Mouse (Mus musculus) urinary bladder, postnatal 25 days (tissue): Measurements from ENCODE around the gene Erbb3.
"Not testable (repeated sequence)": the region's sequence is repeated elsewhere in the genome, so short reads cannot be mapped to it uniquely, and the experiment has no call there.

Experiments used
- DNase-seq: peaks from one replicate; pipeline ENCODE4 v3.0.0; 2022; ENCODE audit warnings: low spot score

Gene Erbb3

DNA sequence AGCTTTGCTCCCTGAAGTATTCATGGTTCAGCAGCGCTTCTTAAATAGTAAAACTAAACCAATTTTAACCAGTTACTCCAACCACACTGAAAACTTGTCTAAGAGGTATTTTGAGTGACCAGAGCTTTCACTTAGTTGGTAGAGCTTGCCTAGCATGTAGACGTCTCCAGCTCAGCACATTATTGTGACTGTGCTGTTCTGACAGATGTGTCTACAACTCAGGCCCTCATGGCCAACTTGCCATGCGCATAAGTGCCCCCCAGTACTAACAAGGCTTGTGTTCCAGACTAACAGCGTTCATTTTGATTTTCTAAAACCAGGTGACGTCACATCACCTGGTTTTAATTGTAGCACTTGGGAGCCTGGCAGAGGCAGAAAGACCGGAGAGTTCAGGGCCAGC, 32.5 kb downstream of the Erbb3 start:
- no peak for DNase-seq

DNA sequence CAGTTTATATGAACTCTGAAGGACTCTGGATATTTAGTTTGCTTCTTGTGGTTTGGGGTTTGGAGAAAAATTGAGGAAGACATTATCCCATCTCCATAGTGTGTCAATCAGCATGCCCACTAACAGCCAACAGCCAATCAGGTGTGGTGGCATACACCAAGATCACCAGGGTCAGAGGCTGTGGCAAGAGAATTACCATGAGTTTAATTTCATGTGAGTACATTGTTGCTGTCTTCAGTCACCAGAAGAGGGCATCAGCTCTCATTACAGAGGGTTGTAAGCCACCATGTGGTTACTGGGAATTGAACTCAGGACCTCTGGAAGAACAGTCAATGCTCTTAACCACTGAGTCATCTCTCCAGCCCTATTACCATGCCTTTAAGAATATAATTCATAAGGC, 33.2 kb downstream of the Erbb3 start:
- DNase-seq: no peak

DNA sequence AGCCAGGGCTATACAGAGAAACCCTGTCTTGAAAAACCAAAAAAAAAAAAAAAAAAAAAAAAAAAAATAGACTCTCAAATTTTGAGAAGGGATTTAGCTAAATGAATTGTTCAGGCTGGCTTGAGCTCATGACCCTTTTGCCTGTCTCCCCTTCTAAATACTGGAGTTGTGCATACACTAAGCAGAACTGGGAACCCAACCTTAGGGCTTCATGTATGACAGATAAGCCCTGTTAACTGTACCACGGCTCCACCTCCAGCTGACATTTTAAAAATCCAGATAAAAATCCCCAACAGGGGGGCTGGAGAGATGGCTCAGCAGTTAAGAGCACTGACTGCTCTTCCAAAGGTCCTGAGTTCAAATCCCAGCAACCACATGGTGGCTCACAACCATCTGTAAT, 33.9 kb downstream of the Erbb3 start:
- DNase-seq: not testable (repeated sequence)

DNA sequence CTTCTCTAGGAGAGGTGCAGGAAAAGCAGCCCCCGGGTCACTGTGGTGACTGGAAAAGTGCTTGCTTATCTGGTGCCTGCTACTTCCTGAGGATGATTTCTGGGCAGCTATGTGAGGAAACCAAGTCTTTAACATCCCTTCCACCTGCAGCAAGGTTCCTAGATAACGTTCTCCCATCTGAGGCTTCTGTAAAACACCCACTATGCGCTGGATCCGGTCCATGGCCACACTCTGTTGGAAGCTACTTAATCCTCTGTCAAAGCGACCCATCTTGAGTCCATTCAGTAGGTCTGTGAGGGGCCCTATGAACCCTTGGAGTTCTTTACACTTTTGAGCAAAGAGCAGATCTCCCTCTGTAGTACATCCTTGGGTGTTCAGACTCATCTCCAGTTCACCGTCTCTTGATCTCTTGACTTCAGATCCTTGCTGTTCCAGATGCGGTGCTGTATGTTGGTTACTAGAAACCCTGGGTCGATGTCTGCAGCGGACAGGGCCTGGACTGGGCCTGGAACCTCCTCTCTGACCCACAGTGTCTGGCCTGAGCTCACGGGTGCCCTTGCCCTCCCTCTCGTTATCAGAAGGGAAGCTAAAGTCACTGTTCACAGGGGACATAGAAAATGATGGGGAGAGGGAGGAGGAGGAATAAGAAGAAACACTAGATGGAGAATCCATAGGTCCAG, 39.2 kb downstream of the Erbb3 start:
- not testable (repeated sequence) for DNase-seq

DNA sequence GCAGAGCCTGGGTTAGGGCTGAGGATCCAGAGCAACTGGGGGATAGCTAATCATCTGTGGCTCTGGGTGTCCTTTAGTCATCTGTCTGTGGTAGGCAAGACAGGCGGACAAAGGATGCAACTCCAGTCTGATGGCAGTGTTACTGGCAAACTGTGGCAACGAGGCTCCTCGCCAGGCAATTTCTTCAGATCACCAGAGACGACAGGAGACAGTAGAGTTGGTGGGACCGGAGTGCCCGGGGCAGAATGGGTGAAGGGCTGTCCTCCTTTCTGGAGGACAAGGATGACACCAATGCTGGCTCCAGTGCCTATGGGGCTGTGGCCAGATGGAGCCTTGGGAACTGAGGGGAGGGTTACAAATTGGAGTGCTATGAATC, 39.8 kb downstream of the Erbb3 start:
- DNase-seq: not testable (repeated sequence)

DNA sequence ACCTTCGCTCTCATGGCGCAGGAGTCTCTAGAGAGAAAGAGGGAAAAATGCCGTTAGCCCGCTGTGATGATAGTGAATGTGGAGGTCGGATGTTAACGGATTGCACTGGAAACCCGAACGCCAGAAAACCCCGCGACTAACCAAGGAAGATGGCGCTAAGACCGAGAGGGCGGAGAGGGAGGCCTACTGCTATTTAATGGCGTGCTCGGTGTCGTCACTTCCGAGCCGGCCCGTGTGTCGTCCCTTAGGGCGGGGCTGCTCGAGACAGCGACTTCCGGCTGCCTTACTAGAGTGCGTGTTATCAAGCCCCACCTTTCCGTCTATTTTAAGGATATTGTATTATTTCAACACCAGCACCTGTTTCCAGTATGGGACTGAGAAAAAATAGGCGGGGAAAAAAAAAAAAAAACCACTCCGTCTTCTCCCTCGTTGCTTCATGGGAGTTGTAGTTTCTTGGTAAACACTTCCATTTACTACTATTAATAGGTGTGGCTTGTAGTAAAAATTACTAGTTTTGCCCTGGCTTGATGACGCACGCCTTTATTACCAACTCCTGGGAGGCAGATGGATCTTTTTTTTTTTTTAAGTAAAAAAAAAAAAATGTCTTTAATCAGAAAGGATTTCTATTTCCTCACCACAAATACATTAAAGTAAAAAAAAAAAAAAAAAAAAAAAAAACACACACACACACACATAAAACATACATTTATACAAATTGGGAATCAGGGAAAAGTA, 40.3 kb downstream of the Erbb3 start, which contains the start of gene Rpl41:
Gene Rpl41 (minus strand): TSS at position 359 of the 735 bp plus-strand sequence.
- peak; percentile 83 for DNase-seq

DNA sequence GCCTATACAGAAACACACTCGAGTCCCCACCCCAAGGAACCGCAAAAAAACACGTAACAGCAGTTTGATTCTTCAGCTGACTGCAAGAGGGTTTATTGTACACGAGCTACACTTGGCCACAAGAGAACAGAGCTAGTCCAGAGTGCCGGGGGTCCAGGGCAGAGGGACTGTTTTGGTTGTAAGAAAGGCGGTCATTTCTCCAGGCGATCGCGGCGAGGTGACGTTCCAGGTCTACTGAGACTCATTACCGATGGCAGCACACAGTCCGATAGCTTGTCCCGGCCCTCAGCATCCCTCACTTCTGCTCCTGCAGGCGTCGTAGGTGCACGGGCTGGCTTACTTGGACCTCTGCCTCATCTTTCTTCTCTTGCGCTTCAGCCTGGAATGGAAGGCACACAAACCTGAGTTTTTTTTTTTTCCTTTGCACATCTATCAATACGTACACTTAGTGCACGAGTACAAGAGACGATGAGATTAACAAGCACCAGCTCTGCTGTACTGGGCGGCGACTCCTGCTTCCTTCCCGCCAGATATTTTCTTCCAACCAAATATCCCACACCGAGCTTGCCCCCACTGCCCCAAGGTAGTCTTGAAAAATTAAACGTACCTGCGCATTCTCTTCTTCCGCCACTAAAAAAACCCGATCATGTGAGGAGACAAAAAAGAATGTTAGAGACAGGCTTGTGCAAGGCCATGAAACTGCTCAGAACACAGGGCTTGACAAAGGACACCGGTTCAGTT, 41.2 kb downstream of the Erbb3 start:
- DNase-seq: not testable (repeated sequence)

DNA sequence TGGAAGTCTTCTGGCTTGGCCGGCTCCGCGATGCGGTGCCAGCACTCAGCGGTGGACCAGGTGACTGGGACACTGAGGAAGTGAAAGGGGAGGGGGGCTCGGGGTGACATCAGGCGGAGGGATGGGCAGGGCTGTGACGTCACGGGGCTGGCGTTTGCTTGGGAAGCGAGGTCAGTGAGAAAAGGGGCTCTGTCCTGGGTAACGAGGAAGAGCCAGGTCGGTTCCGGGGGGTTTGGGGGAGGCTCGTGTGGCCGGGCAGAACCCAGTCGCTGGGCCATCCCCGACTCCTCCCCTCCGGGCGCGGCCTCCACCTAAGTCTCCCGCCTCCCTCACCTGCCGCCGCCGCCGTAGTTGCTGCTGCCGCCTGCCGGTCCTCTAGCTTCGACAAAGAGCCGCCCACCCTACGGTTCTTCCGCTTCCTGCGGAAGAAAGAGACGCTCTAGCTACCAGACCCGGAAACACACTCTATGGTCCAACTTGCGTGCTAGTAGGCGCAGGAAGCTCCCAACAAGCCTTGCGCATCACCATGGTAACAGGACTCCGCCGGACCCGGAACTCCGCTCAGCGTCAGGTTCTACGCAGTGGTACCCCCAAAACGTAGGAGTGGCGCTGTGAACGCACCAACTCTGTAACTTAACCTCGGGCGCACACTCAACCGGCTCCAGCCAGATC, 42.0 kb downstream of the Erbb3 start, which contains the start of gene Zc3h10:
Gene Zc3h10 (minus strand): TSS at position 414 of the 672 bp plus-strand sequence.
- peak; percentile 82 for DNase-seq

DNA sequence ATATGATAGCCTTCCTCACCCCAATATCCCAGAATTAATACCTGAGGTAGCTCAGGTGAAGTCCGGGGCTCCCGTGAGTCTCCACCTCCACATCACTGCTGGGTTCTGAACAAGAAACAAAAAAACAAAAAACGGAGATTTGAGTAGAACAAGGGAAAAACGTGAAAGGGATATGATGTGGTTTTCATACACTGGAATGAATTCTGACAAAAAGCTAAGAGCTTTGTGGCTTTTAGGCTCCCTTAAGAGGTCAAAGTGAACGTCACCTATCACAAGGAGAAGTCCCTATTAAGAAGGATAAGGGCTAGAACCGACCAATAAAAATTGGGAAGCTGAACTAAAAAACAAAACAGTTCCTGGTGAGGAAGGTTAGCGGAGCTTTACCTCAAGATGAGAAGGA, 42.7 kb downstream of the Erbb3 start:
- DNase-seq: no peak

DNA sequence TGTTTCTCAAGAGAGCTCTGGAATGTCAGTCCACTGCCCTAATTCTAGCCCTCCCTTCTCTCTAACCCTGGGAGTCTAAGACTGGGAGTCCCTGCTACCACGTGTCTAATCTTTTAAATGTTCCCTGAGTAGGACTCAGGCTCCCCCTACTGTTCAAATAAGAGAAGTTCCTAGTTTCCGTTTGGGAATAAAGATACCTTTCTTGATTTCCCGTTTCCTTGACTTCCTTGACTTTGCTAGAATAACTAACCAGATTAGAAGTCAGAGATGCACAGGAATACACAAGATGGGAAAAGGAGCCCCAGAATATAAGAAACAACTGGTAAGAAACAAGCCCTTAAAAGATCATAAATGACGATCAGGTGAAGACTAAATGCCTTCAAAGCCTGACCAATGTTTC, 43.1 kb downstream of the Erbb3 start:
- DNase-seq: no peak

DNA sequence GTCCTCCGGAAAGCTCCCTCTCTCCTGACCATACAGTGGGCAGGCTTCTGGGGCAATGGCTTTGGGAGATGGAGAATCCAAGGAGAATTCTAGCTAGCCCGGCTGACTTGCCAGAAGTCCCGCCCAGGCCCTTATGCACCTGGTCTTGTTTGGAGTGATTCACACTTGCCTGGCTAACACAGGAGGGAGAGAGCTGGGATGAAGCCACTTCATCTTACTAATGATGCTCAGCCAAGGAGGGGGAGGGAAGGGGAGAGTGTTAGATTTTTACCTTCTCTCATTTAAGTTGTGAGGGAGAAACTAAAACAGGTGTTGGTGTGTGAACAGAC, 43.9 kb downstream of the Erbb3 start:
- no peak for DNase-seq

DNA sequence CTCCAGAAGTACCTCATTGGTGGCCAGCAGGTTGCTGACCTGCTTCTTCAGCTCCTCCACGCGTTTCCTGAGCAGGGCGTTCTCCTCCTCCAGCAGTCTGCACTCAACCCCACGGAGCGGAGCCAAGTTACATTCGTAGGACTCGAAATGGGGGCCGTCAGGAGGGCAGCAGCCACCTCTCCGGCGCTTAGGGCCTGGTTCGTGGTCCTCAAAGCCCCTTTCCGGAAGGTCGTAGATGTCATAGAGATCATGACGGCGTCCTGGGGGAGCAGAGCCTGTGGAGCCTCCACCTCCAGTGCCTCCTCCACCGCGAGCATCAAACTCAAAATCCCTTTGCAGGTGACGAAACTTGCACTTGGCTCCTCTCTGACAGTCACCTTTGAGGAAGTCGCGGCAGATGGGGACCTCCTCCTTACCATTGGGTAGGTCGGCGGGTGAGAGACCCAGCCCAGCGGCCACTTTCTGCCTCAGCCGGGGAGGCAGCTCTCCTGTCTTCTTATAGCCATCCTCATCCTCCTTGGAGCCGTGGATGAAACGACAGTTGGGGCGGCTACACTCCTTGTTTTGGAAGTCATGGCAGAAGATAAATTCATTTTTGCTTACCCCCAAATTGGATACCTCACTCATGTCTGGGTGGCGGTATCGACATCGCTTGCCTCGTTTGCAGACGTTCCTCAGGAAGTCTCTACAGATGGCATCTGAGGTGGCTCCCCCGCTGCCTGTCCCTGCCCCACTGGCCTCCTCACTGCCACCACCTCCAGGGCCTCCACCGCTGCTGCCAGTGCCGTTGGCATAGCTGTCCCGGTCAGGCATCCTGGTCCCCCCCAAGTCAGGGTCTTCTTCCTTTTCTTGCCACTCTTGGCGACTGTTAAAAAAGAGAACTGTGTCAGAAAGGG, 44.5 kb downstream of the Erbb3 start:
- no peak for DNase-seq

DNA sequence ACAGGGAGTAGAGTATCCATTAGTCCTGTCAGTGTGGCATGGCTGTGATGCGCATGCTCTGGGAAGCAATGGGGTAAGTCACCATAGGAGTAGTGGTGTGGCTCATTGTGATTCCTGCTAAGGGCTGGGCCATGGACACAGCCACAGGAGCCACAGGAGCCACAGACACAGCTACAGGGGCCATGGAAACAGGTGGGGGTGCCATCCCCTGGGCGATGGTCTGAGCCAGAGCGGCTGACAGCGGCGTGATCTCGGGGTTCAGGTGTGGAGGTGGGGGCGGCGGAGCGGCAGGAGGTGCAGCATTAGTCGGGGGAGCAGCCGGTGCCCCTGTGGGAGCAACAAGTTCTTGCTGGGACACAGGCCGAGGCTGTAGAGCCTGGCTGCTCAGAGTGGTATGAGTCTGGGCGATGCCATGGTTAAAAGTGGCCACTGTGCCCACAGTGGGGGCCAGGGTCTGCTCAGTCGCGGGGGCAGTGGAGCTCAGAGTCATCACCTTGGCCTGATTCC, 45.2 kb downstream of the Erbb3 start:
- DNase-seq: no peak

DNA sequence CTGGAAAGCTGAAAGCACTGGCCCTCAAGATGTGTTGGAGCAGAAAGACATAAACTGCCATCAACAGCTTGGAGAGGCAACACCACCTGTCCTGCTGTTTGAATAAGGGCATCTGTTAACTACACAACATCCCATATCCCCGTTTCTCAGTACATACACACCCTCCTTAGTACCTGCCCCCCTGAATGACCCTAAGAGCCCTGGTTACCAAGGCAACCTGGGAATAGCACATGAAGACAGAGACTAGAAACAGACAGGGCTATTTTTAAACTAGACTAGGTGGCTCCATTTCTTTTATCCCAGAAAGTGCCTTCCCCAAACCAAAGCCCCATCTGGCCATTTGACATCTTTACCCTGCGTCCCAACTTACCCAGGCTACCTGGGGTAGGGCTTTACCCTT, 46.4 kb downstream of the Erbb3 start:
- DNase-seq: no peak

DNA sequence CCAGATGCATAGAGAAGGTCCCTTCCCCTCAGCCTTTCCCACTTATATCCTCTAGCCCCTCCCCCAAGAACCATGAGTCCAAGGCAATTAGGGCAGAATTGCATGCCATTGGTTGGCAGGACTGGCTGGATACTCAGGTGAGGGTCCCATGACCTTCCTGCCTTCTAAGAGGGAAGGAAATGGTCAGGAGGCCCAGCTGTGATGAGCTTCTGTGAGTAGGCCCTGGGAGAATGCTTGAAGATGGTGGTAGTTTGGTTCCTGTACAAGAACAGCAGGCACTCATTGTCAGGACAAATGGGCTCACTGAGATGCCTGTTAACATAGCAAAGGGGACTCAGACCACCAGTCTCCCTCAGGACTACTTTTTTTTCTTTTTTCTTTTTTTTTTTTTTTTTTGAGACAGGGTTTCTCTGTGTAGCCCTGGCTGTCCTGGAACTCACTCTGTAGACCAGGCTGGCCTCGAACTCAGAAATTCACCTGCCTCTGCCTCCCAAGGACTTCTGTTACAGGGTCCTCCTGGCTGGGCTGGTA, 51.0 kb downstream of the Erbb3 start:
- no peak for DNase-seq

DNA sequence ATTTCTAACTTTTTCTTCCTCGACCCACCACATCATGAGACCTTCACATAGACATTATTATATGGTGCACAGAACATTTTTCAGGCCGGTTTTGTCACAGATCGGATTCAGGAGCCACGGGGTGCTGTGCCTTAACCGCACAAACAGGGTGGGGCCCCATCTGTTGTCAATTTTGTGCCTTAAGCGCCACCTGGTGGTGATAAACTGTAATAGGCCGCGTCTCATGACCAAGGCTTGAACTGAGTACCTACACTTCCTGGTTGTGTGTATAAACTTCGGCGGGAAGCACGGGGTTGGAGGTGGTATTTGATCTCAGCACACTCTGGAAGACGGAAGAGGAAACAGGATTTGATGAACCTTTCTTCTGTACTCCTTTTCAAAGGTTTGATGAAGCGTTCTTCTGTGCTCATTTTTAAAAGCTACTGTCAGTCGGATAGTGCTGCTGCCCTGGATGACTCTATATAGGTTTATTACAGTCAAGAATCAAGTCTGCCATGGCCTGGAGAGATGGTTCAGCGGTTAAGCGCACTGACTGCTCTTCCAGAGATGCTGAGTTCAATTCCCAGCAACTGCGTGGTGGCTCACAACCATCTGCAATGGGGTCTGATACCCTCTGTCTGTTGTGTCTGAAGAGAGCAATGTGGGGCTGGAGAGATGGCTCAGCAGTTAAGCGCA, 53.0 kb downstream of the Erbb3 start:
- peak; percentile 83 for DNase-seq

DNA sequence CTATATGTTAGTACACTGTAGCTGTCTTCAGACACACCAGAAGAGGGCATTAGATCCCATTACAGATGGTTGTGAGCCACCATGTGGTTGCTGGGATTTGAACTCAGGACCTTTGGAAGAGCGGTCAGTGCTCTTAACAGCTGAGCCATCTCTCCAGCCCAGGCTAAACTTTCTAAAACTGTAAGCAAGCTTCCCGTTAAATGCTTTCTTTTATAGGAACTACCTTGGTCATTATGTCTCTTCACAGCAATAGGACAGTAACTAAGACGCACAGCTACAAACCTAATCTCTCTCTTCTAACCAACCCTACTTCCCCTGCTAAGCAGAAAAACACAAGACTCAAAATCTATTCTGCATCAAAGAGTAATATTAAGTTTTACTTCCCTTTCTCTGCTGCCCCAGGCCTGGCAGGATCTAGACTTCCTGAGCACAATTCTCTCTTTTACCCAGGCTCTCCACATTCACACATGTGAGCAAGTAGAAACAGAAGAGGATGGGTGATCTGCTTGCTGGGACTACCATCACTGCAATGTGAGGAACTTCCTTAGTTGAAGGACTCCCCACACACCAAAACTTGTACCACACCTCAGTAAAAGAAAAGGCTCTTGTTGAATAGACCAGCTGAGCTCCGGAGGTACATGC, 53.7 kb downstream of the Erbb3 start:
- DNase-seq: no peak

DNA sequence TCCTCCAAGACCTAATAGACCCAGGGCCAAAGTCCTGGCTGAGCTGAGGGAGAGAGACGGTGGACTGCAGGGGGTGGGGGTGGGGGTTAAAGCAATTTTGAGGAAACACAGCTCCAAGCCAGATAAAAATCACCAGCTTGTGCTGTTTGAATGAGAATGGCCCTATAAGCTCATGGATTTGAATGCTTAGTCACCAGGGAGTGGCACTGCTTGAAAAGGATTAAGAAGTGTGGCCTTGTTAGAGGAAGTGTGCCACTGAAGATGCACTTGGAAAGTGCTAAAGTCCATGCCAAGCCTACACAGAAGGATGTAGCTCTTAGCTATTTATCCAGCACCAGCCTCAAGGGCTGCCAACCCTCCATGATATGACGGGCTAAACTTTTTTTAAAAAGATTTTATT, 54.2 kb downstream of the Erbb3 start:
- DNase-seq: no peak

DNA sequence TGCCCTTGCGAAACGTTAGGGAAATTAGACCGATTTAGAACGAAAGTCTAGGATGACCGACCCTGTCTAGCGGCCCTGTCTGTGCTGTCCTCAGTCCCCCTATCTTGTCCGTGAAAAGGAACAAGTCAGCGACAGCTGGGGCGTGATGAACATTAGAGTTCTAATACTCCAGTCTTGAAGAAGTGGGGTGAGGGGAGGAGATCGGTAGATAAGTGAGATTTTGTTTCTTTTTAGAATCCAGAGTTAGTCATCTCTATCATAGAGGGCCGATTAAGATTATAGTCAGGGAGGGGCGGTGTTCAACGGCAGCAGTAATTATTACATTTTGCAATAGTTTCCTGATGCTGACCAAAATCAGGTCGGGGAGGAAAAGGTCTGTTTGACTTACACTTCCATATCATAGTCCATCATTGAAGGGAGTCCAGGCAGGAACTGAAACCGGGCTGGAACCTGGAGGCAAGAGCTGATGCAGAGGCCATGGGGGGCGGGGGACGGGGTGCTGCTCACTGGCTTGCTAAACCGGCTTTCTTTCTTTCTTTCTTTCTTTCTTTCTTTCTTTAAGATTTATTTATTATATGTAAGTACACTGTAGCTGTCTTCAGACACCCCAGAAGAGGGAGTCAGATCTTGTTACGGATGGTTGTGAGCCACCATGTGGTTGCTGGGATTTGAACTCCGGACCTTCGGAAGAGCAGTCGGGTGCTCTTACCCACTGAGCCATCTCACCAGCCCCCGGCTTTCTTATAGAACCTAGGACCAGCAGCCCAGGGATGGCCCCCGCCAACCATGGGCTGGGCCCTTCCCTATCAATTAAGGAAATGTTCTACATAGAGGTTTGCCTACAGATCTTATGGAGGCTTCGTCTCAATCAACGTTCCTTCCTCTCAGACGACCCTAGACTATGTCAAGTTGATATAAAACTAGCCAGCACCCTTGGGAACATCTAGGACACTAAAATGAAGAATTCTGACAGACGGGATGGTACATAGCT, 62.8 kb downstream of the Erbb3 start:
- DNase-seq: no peak
